Mouse (Mus musculus) brain, embryonic 14.5 days (tissue): ENCODE measurements around the gene Ptgir. TPM values are rescaled to one million over a fixed set of nuclear protein-coding genes. Genes with fewer than 3 reads are reported as not detected.

ENCODE experiments used
- DNase-seq: peaks from one replicate; pipeline ENCODE4 v3.0.0-alpha.2; 2011; ENCODE audit warnings: low read depth
- CTCF ChIP-seq: fragments of 200-500 bp; IDR thresholded peaks from 2 replicates; pipeline ENCODE4 v1.5.1; 2012; ENCODE audit warnings: inconsistent platforms, mild to moderate bottlenecking, moderate library complexity, borderline replicate concordance; ENCODE audit not compliant: insufficient read depth, insufficient read length; ENCODE audit errors: extremely low read depth
- POLR2A ChIP-seq: fragments of 200-500 bp; IDR thresholded peaks from 2 replicates; pipeline ENCODE4 v1.6.1; 2012; ENCODE audit warnings: mild to moderate bottlenecking, inconsistent platforms, borderline replicate concordance; ENCODE audit not compliant: poor library complexity, insufficient read depth, insufficient read length, severe bottlenecking; ENCODE audit errors: extremely low read depth
- polyA plus RNA-seq: library from polyadenylated mRNA; depleted of rRNA; stranded (reverse); fragments of >200 nt; gene quantifications from 2 replicates; pipeline ENCODE4 v1.2.3, GENCODE M21; 2012

Ptgir gene
- polyA plus RNA-seq, 1 experiment = 0.75 TPM

GRCm38 (mm10) chr7:16893612-16894011, 12.7 kb upstream of the Ptgir start:
- no peak for TF ChIP-seq POLR2A
- TF ChIP-seq CTCF = no peak
- no peak for DNase-seq

GRCm38 (mm10) chr7:16894279-16894678, 12.0 kb upstream of the Ptgir start:
- TF ChIP-seq CTCF (no peak), POLR2A (no peak)
- peak; percentile 84 for DNase-seq

- TF ChIP-seq POLR2A (no peak), CTCF (peak; percentile 87)
- peak; percentile 77 for DNase-seq
Observed at GRCm38 (mm10) chr7:16895000-16895399, 11.3 kb upstream of the Ptgir start.

- TF ChIP-seq POLR2A (no peak), CTCF (no peak)
- no peak for DNase-seq
Observed at GRCm38 (mm10) chr7:16895511-16895910, 10.8 kb upstream of the Ptgir start.

- DNase-seq = peak; percentile 44
Observed at GRCm38 (mm10) chr7:16900526-16900925, 5.8 kb upstream of the Ptgir start.

GRCm38 (mm10) chr7:16903439-16903955, 2.8 kb upstream of the Ptgir start:
- no peak for DNase-seq
- TF ChIP-seq POLR2A (no peak), CTCF (no peak)

More at GRCm38 (mm10) chr7:16900526-16900925, 5.8 kb upstream of the Ptgir start:
- no peak for TF ChIP-seq POLR2A
- no peak for TF ChIP-seq CTCF

- TF ChIP-seq CTCF = no peak
- TF ChIP-seq POLR2A = no peak
- no peak for DNase-seq
Observed at GRCm38 (mm10) chr7:16904120-16904675, 2.1 kb upstream of the Ptgir start.

- DNase-seq = no peak
- no peak for TF ChIP-seq CTCF
- TF ChIP-seq POLR2A = no peak
Observed at GRCm38 (mm10) chr7:16905491-16906021, 734 bp upstream of the Ptgir start.

GRCm38 (mm10) chr7:16906889-16907559, 734 bp downstream of the Ptgir start:
- TF ChIP-seq CTCF (no peak), POLR2A (no peak)
- DNase-seq = no peak

GRCm38 (mm10) chr7:16907842-16908241, 1.6 kb downstream of the Ptgir start:
- no peak for TF ChIP-seq POLR2A
- TF ChIP-seq CTCF = no peak
- no peak for DNase-seq

- TF ChIP-seq POLR2A (no peak), CTCF (no peak)
Observed at GRCm38 (mm10) chr7:16908367-16908766, 2.1 kb downstream of the Ptgir start.

More at GRCm38 (mm10) chr7:16908367-16908766, 2.1 kb downstream of the Ptgir start:
- no peak for DNase-seq
